Mouse (Mus musculus) hindbrain, postnatal 0 days (tissue): Measurements from ENCODE around the gene Rps5. TPM values are rescaled to one million over a fixed set of nuclear protein-coding genes. Genes with fewer than 3 reads are reported as not detected.
A peak's percentile ranks its signal among the peaks of the same experiment; 100 is the strongest.
"Not testable (repeated sequence)": the region's sequence is repeated elsewhere in the genome, so short reads cannot be mapped to it uniquely, and the experiment has no call there.

Experiments
- ATAC-seq: fragments of 200-750 bp; cut with Nextera tagmentation; 2 replicates; pipeline ENCODE4 v1.8.0; 2017; ENCODE audit warnings: mild to moderate bottlenecking, moderate TSS enrichment, moderate library complexity
- DNase-seq: peaks from one replicate; pipeline ENCODE4 v3.0.0-alpha.2; 2015; ENCODE audit warnings: low spot score
- H3K27ac ChIP-seq: fragments of 300-500 bp; sonication (generic); 2 replicates; pipeline ENCODE4 v1.5.1; 2014; ENCODE audit warnings: mild to moderate bottlenecking
- H3K27me3 ChIP-seq: fragments of 300-500 bp; sonication (generic); 2 replicates; pipeline ENCODE4 v1.6.1; 2014; ENCODE audit warnings: low read length, mixed read lengths; ENCODE audit not compliant: insufficient read depth
- H3K36me3 ChIP-seq: fragments of 300-500 bp; sonication (generic); 2 replicates; pipeline ENCODE4 v1.6.1; 2014; ENCODE audit warnings: low read length, mixed read lengths; ENCODE audit not compliant: insufficient read depth
- H3K4me1 ChIP-seq: fragments of 300-500 bp; sonication (generic); 2 replicates; pipeline ENCODE4 v1.6.1; 2014; ENCODE audit warnings: antibody characterized with exemption, low read length, mixed read lengths; ENCODE audit not compliant: insufficient read depth
- H3K4me2 ChIP-seq: fragments of 300-500 bp; sonication (generic); 2 replicates; pipeline ENCODE4 v1.6.1; 2014; ENCODE audit warnings: low read depth, mild to moderate bottlenecking, low read length, moderate library complexity, mixed read lengths
- H3K4me3 ChIP-seq: fragments of 300-500 bp; sonication (generic); 2 replicates; pipeline ENCODE4 v1.5.1; 2014; ENCODE audit warnings: low read length
- H3K9ac ChIP-seq: fragments of 300-500 bp; sonication (generic); replicated peaks from 2 replicates; pipeline ENCODE4 v1.6.1; 2014; ENCODE audit warnings: mild to moderate bottlenecking, low read length, moderate library complexity, mixed read lengths
- H3K9me3 ChIP-seq: fragments of 300-500 bp; sonication (generic); 2 replicates; pipeline ENCODE4 v1.6.1; 2016; ENCODE audit warnings: low read length, mixed read lengths
- CTCF ChIP-seq: IDR thresholded peaks from 2 replicates; pipeline ENCODE4 v1.5.1; 2016; ENCODE audit warnings: antibody characterized with exemption, control low read depth, low read depth
- WGBS: fragments of 180-500 bp; shearing (Covaris S2); extraction: QIAGEN DNeasy Blood & Tissue Kit; methylation state at CpG from one replicate; pipeline ENCODE4 v1.1.7; 2014; 5-methylcytosine and 5-hydroxymethylcytosine counted together
- polyA plus RNA-seq: library from polyadenylated mRNA; unstranded; fragments of >200 nt; fragmentation: Nextera tagmentation; extraction: Ambion mirVana; gene quantifications from 2 replicates; pipeline ENCODE4 v1.2.1, GENCODE M21; 2015
- total RNA-seq: library from RNA; depleted of rRNA; stranded (reverse); fragments of >200 nt; gene quantifications from 2 replicates; pipeline ENCODE4 v1.2.3, GENCODE M21; 2014; rRNA removed

Gene Rps5
- 1,864 and 2,267 TPM in 2 replicates for total RNA-seq
- 646 and 658 TPM in 2 replicates for polyA plus RNA-seq

DNA sequence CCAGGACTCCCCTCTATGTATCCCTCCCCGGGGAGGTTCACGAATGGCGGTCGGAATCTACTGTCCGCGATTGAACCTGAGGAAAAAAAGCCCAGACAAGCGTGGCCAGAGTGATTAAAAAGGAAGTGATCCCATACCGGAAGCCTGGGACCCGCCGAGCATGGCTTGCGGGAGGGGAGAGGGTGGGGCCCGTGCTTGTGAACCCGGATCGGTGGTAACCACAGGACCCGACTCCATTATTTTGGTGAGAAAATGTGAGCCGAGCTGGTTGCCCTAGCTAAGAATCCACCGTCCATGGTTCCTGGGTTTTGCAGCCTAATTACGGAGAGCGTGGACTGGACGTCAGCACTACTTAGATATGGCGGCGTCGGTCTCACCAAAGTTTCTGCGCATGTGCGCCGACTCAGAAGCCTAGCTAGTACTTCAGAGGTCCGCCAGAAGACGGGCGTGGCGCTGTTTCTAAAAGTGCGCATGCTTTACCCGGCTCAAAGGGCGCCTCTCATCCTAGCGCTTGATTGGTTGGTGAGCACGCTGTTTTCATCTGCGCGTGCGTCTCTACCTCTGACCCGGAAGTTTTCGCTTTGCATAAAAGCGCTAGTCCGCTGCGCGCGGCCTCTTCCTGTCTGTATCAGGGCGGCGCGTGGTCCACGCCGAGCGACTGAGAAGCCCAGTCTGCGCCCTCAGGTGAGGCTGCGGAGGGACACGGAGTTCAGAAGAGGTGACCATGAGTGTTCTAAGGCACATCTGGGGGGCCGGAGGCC, at the start of gene Rps5:
Gene Rps5 (plus strand): TSS at position 586 of the 761 bp plus-strand sequence.
- ATAC-seq (peak; percentile 98), DNase-seq (peak; percentile 100)
- peaks cover 30% of the 10 kb centered on the region for H3K36me3 ChIP-seq
- H3K4me3 ChIP-seq = peak within 1 kb of the TSS; percentile 81
- under 1% methylated on average over 55 of the region's 55 CpGs for WGBS
- H3K9ac ChIP-seq = peak within 1 kb of the TSS; percentile 74
- H3K4me1 ChIP-seq = peaks cover 10% of the 10 kb centered on the region
- peak within 1 kb of the TSS; percentile 94 for H3K4me2 ChIP-seq
- peak within 1 kb of the TSS; percentile 97 for H3K27ac ChIP-seq
- no peaks in the 10 kb centered on the region for H3K9me3 ChIP-seq
- no peaks in the 10 kb centered on the region for H3K27me3 ChIP-seq
- peak; percentile 88 for TF ChIP-seq CTCF

GRCm38 (mm10) chr7:12874301-12874700, 47.8 kb upstream of the Rps5 start:
- H3K27ac ChIP-seq = no peak overlapping the region
- no peak overlapping the region for H3K9ac ChIP-seq
- 23% methylated on average over 3 of the region's 3 CpGs for WGBS
- peak; percentile 42 for TF ChIP-seq CTCF
- H3K4me2 ChIP-seq = no peak overlapping the region
- no peaks in the 10 kb centered on the region for H3K36me3 ChIP-seq
- H3K9me3 ChIP-seq = peaks cover 2% of the 10 kb centered on the region
- peak; percentile 27 for DNase-seq
- ATAC-seq = no peak
- no peak overlapping the region for H3K4me3 ChIP-seq
- no peaks in the 10 kb centered on the region for H3K27me3 ChIP-seq
- no peaks in the 10 kb centered on the region for H3K4me1 ChIP-seq

- no peak for TF ChIP-seq CTCF
- Histone ChIP-seq H3K27me3 (no peaks in the 10 kb centered on the region), H3K4me1 (no peaks in the 10 kb centered on the region), H3K4me2 (peak overlapping the region; percentile 88), H3K4me3 (peak overlapping the region; percentile 74; the same call in 1 of the 2 replicates), H3K9me3 (no peaks in the 10 kb centered on the region), H3K27ac (no peak overlapping the region; the same call in 1 of the 2 replicates), H3K9ac (no peak overlapping the region; the same call in 1 of the 2 replicates), H3K36me3 (no peaks in the 10 kb centered on the region)
- DNase-seq (no peak), ATAC-seq (no peak)
Observed at GRCm38 (mm10) chr7:12880036-12880435, 42.1 kb upstream of the Rps5 start.

DNA sequence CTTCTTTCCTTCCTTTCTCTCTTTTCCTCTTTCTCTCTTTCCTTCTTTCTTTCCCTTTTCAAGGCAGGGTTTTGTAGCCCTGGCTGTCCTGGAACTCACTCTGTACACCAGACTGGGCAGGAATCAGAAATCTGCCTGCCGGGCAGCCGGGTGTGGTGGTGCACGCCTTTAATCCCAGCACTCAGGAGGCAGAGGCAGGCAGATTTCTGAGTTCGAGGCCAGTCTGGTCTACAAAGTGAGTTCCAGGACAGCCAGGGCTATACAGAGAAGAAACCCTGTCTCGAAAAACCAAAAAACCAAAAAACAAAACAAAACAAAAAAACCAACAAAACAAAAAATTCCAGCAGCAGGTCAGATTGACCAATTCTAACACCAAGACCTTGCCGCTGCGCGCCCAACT, 41.6 kb upstream of the Rps5 start:
- WGBS = 41% methylated on average over 8 of the region's 8 CpGs
- Histone ChIP-seq H3K4me3 (peak overlapping the region; percentile 74), H3K4me2 (peak overlapping the region; percentile 88), H3K27ac (peak overlapping the region; percentile 59; the same call in 1 of the 2 replicates), H3K9ac (peak overlapping the region; percentile 66; the same call in 1 of the 2 replicates)
- not testable (repeated sequence) for DNase-seq, H3K9me3 ChIP-seq, H3K4me1 ChIP-seq, H3K36me3 ChIP-seq, H3K27me3 ChIP-seq
- ATAC-seq = peak; percentile 30; the same call in 1 of the 2 replicates

DNA sequence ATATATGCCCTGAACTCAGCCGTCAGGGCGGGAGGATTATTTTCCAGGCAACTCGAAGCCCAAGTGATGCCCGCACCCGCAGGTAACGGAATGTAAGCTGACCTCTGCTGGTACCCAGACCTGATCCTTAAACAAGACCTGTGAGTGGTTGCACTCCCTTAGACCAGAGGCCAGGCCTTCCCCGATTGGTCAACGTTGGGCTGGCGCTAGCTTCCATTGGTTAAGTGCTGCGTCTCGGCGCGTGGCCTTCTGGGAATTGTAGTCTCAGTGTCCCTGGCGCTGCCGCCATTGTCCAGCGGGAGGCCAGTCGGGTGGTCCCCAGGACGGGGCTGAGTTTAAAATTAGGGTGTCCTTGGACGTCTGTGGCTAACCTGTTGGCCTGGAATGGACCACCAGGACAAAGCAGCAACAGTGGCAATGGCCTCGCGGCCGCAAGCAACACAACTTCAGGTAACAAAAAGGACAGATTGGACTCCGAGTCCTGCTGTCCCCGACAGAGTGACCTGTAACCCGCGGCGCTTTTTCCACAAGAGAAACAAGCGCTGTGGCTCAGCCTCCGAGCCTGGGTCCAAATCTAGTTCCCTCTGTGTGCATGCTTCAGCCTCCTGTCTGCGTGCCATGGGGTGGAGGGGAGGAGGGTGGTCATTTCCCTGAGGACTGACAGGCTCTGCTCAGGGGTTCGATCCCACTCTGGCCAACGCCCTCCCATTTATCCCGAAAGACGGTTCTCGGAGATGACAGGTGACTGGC, 41.0 kb upstream of the Rps5 start, which contains the start of gene Zfp128:
Gene Zfp128 (plus strand): TSS at position 267 of the 750 bp plus-strand sequence.
- ATAC-seq (peak; percentile 99), DNase-seq (peak; percentile 98)
- H3K4me3 ChIP-seq = peak within 1 kb of the TSS; percentile 74

DNA sequence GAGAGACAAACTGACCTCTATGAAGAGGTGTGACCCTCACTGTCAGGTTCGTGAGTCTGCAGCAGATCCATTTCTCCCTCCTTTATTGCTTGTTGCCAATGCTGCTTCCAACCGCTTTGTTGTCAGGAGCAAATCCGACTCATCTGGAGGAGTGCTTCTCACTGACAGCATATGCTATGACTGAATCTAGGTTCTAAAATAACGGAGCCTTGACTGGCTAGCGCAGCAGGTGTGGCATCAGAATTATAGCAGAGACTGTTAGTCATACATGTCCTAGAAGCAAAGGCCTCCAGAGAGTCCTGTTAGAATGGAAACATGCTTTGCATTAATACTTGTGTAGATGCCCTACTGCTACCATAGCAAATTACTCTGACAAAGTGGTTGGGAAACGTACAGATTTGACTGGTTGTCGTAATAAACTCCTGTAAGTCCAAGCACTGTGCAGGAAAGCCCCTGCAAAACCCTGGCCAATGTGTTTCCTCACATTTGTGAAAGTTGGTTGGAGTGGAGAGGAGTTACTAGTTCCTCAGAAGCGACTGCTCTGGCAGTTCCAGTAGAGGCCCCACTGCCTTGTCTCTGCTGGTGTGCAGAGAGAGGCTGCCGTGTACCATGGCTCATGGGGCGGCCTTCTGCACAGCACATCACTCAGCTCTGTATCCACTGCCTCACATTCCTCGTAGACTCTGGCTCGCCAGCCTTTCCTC, 35.4 kb upstream of the Rps5 start:
- H3K27me3 ChIP-seq = no peaks in the 10 kb centered on the region
- no peak for ATAC-seq
- no peak for DNase-seq
- WGBS = 91% methylated on average over 12 of the region's 12 CpGs
- H3K4me3 ChIP-seq = no peak overlapping the region
- no peaks in the 10 kb centered on the region for H3K4me1 ChIP-seq
- H3K36me3 ChIP-seq = peaks cover 51% of the 10 kb centered on the region
- no peak overlapping the region for H3K27ac ChIP-seq
- no peak overlapping the region for H3K9ac ChIP-seq
- no peaks in the 10 kb centered on the region for H3K9me3 ChIP-seq
- no peak overlapping the region for H3K4me2 ChIP-seq
- no peak for TF ChIP-seq CTCF

More for the DNA sequence above, 41.0 kb upstream of the Rps5 start, which contains the start of gene Zfp128:
- 1% methylated on average over 35 of the region's 35 CpGs for WGBS
- peak; percentile 35; the same call in 1 of the 2 replicates for TF ChIP-seq CTCF
- Histone ChIP-seq H3K9me3 (no peaks in the 10 kb centered on the region), H3K4me2 (peak within 1 kb of the TSS; percentile 88), H3K27me3 (no peaks in the 10 kb centered on the region), H3K9ac (peak within 1 kb of the TSS; percentile 66), H3K36me3 (peaks cover 9% of the 10 kb centered on the region), H3K4me1 (no peaks in the 10 kb centered on the region), H3K27ac (peak within 1 kb of the TSS; percentile 59; the same call in 1 of the 2 replicates)
